Mouse (Mus musculus) thymus, adult 2 months (tissue): Measurements from ENCODE around the gene Gm815. TPM values are rescaled to one million over a fixed set of nuclear protein-coding genes. Genes with fewer than 3 reads are reported as not detected.

Experiments used
- DNase-seq: peaks from one replicate; pipeline ENCODE4 v3.0.0; 2021
- H3K27ac ChIP-seq: fragments of 200-500 bp; 2 replicates; pipeline ENCODE4 v1.5.1; 2012; ENCODE audit warnings: low read length, control low read depth; ENCODE audit not compliant: control insufficient read depth, insufficient read depth
- H3K27me3 ChIP-seq: fragments of 200-500 bp; 2 replicates; pipeline ENCODE4 v1.6.1; 2012; ENCODE audit warnings: mild to moderate bottlenecking, low read length, moderate library complexity, mixed read lengths; ENCODE audit not compliant: control insufficient read depth, insufficient read depth
- H3K36me3 ChIP-seq: fragments of 200-500 bp; 2 replicates; pipeline ENCODE4 v1.6.1; 2012; ENCODE audit warnings: mild to moderate bottlenecking, low read length, moderate library complexity; ENCODE audit not compliant: control insufficient read depth, insufficient read depth
- H3K4me1 ChIP-seq: fragments of 200-500 bp; replicated peaks from 2 replicates; pipeline ENCODE4 v1.6.1; 2012; ENCODE audit warnings: low read length; ENCODE audit not compliant: control insufficient read depth, insufficient read depth
- H3K4me3 ChIP-seq: fragments of 200-500 bp; 2 replicates; pipeline ENCODE4 v1.5.1; 2012; ENCODE audit warnings: mild to moderate bottlenecking, low read length, control low read depth, moderate library complexity; ENCODE audit not compliant: control insufficient read depth, insufficient read depth
- CTCF ChIP-seq: fragments of 200-500 bp; IDR thresholded peaks from 2 replicates; pipeline ENCODE4 v1.5.1; 2012; ENCODE audit warnings: mild to moderate bottlenecking, control low read depth, low read length, moderate library complexity, borderline replicate concordance; ENCODE audit not compliant: control insufficient read depth, poor library complexity, insufficient read depth; ENCODE audit errors: extremely low read depth
- POLR2A ChIP-seq: fragments of 200-500 bp; IDR thresholded peaks from 2 replicates; pipeline ENCODE4 v1.6.1; 2012; ENCODE audit warnings: mild to moderate bottlenecking, low read length, control low read depth, moderate library complexity; ENCODE audit not compliant: control insufficient read depth, poor library complexity, insufficient read depth; ENCODE audit errors: extremely low read depth
- WGBS: fragments of 180-500 bp; shearing (Covaris S2); methylation state at CpG from one replicate; pipeline ENCODE4 v1.1.7; 2018; 5-methylcytosine and 5-hydroxymethylcytosine counted together
- polyA plus RNA-seq: library from polyadenylated mRNA; depleted of rRNA; stranded (reverse); fragments of >200 nt; gene quantifications from 2 replicates; pipeline ENCODE4 v1.2.3, GENCODE M21; 2012

The Gm815 gene
- polyA plus RNA-seq, 1 experiment, result not detected

GRCm38 (mm10) chr19:26875601-26876000 lies 10.1 kb upstream of the Gm815 start:
- no peaks in the 10 kb centered on the region for H3K36me3 ChIP-seq
- 98% methylated on average over 6 of the region's 6 CpGs for WGBS
- H3K4me3 ChIP-seq, result no peak overlapping the region
- H3K27me3 ChIP-seq, result no peaks in the 10 kb centered on the region
- TF ChIP-seq CTCF (no peak), POLR2A (no peak)
- H3K4me1 ChIP-seq, result no peaks in the 10 kb centered on the region
- no peak for DNase-seq
- H3K27ac ChIP-seq, result no peak overlapping the region

- H3K36me3 ChIP-seq, result no peaks in the 10 kb centered on the region
- no peak overlapping the region for H3K4me3 ChIP-seq
- no peaks in the 10 kb centered on the region for H3K4me1 ChIP-seq
- H3K27me3 ChIP-seq, result no peaks in the 10 kb centered on the region
- TF ChIP-seq CTCF (no peak), POLR2A (no peak)
- 84% methylated on average over 10 of the region's 10 CpGs for WGBS
- no peak overlapping the region for H3K27ac ChIP-seq
- no peak for DNase-seq
Measured at GRCm38 (mm10) chr19:26877180-26877775, 8.4 kb upstream of the Gm815 start.

- 92% methylated on average over 4 of the region's 4 CpGs for WGBS
- Histone ChIP-seq H3K4me1 (no peaks in the 10 kb centered on the region), H3K27ac (no peak overlapping the region), H3K4me3 (no peak overlapping the region), H3K36me3 (no peaks in the 10 kb centered on the region), H3K27me3 (no peaks in the 10 kb centered on the region)
- DNase-seq, result no peak
- TF ChIP-seq CTCF (no peak), POLR2A (no peak)
Measured at GRCm38 (mm10) chr19:26879856-26880255, 5.8 kb upstream of the Gm815 start.

- no peak overlapping the region for H3K4me3 ChIP-seq
- DNase-seq, result no peak
- no peaks in the 10 kb centered on the region for H3K27me3 ChIP-seq
- H3K27ac ChIP-seq, result no peak overlapping the region
- H3K36me3 ChIP-seq, result no peaks in the 10 kb centered on the region
- no peak for TF ChIP-seq CTCF
- no peak for TF ChIP-seq POLR2A
- 96% methylated on average over 10 of the region's 10 CpGs for WGBS
- no peaks in the 10 kb centered on the region for H3K4me1 ChIP-seq
Measured at GRCm38 (mm10) chr19:26881866-26882427, 3.7 kb upstream of the Gm815 start.

DNA sequence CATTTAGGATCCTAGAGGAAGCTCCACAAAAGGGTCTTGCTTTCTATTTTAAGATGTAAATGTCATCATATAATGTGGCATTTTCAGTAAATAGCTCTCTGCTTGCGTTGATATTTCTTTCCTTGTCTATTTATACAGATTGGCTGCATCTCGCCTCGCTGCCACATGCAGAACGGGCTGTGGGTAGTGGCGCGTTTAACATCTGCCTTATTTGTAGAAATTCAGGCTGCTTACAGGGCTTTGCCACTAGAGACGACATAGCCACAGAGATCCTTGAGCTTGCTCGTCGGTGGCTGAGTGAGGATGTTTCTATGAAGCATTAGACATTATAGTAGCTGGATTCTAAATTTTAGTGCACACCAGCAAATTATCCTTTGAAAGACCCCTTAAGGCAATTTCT lies 2.5 kb downstream of the Gm815 start:
- H3K27ac ChIP-seq, result no peak overlapping the region
- H3K4me3 ChIP-seq, result no peak overlapping the region
- no peaks in the 10 kb centered on the region for H3K27me3 ChIP-seq
- H3K4me1 ChIP-seq, result peaks cover 3% of the 10 kb centered on the region; the same call in 1 of the 2 replicates
- DNase-seq, result no peak
- 91% methylated on average over 9 of the region's 9 CpGs for WGBS
- TF ChIP-seq POLR2A, result no peak
- no peak for TF ChIP-seq CTCF
- no peaks in the 10 kb centered on the region for H3K36me3 ChIP-seq

DNA sequence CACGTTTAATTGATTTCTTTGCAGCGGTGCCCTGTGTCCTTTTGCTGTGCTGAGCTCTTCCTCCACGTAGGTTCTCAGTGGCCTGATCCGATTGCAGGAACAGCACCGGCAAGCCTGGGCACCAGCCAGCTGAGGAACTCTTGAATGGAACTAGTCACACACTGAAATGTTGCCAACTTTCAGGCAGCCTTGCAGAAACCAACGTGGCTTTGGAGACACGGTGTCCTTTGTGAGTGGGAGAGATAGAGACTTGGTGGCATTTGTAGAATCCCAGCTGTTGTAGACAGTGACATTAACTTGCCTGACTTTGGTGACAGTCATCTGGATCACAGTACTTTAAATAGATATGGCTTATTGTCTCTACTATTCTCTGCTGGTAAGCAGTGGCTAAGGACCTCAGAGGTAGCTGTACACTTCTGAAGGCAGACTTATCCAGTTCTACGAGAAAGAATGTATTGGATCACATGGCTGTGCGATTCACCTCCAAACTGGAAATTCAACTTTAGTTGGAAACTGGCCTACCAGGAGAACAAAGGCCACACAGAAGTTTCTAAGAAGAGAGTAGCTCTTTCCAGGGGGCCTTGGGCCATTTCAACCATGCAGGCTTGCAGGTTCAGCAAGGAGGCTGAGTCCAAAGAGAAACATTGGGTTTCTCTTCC lies 5.8 kb downstream of the Gm815 start:
- no peak overlapping the region for H3K27ac ChIP-seq

More for the DNA sequence above, 5.8 kb downstream of the Gm815 start:
- TF ChIP-seq POLR2A, result no peak
- TF ChIP-seq CTCF, result no peak
- Histone ChIP-seq H3K4me3 (no peak overlapping the region), H3K27me3 (no peaks in the 10 kb centered on the region), H3K36me3 (no peaks in the 10 kb centered on the region), H3K4me1 (peaks cover 3% of the 10 kb centered on the region; the same call in 1 of the 2 replicates)
- WGBS, result 80% methylated on average over 9 of the region's 9 CpGs
- DNase-seq, result no peak
